Mouse (Mus musculus) B cell, adult 2 months (primary cell): ENCODE results near the gene Hoxd1.

Experiments
- DNase-seq, 2 experiments: peaks; one replicate each; pipeline ENCODE4 v3.0.0; 2022

Gene Hoxd1

GRCm38 (mm10) chr2:74749337-74750121, 13.3 kb upstream of the Hoxd1 start:
- no peak for DNase-seq

DNA sequence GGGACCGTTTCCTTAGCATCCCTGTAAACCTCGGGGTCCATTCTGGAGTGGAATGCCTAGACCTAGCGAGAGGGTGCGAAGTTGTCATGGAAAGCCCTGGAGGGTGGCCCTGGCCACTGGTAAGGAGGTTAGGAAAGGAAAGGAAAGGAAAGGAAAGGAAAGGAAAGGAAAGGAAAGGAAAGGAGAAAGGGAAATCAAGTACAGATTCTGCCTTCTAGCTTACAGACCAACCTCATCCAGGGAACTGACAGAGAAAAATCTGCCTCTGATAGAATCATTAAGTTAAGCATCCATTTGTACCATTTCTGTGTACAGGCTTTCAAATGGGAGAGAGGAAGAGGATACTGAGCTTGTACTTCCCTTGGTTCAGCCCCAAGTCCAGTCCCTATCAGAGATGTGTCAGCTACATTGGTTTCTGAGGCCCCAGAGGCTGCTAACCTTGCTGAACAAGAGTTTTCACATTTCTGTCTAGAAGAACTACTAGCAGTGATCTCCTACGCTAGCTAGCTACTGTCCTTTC, 12.0 kb upstream of the Hoxd1 start:
- DNase-seq, result no peak

DNA sequence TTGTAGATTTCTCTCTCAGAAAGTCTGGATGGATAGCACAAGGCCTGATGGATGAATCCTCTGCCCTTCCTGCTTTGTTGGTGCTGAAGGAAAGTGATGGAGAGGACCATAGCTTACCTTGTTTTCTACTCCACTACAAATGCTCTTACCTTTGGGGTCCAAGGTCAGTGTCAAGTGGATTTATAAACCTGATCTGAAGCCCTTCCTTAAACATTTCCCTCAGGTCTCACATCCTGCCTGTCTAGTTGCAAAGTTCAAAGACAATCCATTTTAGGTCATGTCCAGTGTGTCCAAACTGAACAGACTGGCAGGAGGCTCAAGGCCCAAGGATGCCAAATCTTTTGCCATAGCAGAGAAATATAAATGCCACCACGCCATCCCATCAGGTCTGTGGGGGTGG, 10.9 kb upstream of the Hoxd1 start:
- DNase-seq, result no peak

DNA sequence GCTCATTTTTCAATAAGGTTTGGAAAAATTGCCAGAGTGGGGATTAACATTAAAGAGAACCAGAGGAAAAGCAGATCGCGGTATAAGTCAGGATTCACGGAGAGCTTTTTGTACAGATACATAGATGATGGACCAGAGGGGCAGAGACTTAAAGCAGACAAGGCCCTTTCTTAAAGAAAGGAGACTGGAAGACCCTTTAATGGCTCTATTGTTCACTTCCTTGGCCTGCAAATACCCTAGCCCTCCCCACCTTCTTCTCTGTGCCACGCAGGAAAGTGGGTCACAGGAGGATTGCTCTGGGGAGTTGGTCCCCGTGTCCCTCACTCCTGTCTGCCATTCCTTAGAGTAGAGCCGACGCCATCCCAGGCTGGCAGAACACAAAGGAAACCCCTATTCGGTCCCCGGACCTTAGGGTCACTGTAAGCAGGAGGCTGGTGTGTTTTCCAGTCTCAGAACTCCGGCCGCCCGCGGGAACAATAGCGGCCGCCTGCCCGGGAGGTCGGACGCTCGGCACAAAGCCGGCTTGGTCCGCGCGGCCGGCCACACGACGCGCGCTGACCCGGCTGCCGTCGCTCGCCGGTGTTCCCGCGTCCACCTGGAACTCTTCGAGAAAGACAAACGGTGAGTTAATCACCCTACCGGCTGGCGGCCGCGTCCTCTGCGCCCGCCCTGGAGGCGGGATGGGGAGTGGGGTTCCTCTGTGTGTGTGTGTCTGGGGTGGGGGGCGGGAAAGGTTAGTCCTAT, 10.2 kb upstream of the Hoxd1 start:
- no peak for DNase-seq

- DNase-seq, result no peak
These were observed 9.6 kb upstream of the Hoxd1 start for GRCm38 (mm10) chr2:74753175-74753523.

DNA sequence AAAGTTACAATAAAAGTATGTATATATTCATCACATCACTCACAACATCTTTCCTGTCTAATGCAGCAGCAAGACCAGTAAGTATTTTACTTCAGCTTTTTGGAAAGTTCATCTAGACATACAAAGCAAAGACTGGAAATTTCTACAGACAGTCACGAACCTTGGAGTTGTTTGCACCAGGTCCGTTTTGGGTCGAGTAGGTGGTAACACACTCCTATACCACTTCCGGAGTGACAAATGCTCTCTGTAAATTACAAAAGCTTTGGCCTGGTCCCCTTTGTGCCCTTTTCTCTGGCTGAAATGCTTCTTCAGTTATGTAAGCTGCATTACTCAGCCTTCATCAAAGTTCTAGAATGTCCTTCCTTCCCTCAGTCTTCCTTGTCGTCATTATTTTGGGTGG, 9.1 kb upstream of the Hoxd1 start:
- no peak for DNase-seq

DNA sequence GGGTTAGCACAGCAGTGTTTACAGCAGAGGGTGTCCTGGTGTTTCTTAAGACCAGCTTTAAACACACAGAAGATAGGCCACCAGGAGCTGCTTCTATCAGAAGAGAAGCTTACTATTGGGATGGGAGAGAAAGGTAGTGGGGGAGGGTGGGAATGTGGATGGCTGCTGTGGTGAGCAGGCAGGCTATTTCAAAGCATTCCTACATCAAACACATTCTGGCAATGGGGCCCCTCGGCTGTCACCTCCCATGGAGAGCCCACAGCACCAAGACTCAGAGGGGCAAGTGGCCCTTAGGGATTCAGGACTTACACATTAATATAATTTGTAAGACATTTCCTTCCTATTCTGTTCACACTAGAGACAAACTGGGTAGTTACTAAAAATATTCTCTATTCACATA, 2.6 kb upstream of the Hoxd1 start:
- no peak for DNase-seq

- DNase-seq, result no peak
These were observed 839 bp upstream of the Hoxd1 start for GRCm38 (mm10) chr2:74761941-74762340.

- no peak for DNase-seq
These were observed 510 bp downstream of the Hoxd1 start for GRCm38 (mm10) chr2:74763245-74763735.

GRCm38 (mm10) chr2:74763976-74764375, 1.2 kb downstream of the Hoxd1 start:
- no peak for DNase-seq

- no peak for DNase-seq
These were observed 11.6 kb downstream of the Hoxd1 start for GRCm38 (mm10) chr2:74774359-74774758.

GRCm38 (mm10) chr2:74777536-74778275, 14.9 kb downstream of the Hoxd1 start:
- DNase-seq, result no peak

- DNase-seq, result no peak
These were observed 18.6 kb downstream of the Hoxd1 start for GRCm38 (mm10) chr2:74781386-74781785.

DNA sequence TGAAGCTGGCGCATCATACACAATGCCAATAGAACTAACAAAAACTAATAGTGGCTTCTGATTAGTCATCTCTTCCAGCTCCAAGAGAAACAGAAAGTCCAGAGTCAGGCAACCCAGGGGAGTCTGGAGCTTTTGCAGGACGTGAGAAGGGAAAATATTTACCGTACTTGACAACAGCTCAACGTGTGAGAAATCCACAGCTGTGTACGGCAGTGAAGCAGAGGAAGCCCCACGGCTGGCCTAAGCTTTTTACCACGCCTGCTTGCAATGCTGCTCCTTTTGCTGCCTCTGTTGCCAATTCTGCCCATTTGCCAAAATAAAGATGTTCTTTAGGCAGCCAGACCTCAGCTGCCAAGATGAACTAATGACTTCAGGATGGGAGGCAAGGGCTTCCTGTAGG, 32.8 kb downstream of the Hoxd1 start:
- DNase-seq, result no peak

GRCm38 (mm10) chr2:74808431-74808830, 45.7 kb downstream of the Hoxd1 start:
- no peak for DNase-seq
